Mouse (Mus musculus): ENCODE results near the gene Gm26992. TPM values are rescaled to one million over a fixed set of nuclear protein-coding genes. Genes with fewer than 3 reads are reported as not detected.

Gene Gm26992
- total RNA-seq, 2 experiments from 2014 or later: not detected

Other genes with a start within 250 kb of the Gm26992 start
- gene Nap1l2, start 235.4 kb upstream of the Gm26992 start, total RNA-seq (2014; fragmentation: Nextera tagmentation): not detected in 2 replicates
- 0.31 TPM in 1 of 2 replicates, not detected in the other for gene Nap1l2, start 235.4 kb upstream of the Gm26992 start, total RNA-seq (2017)
- not detected in 2 replicates for gene Cdx4, start 100.6 kb upstream of the Gm26992 start, total RNA-seq (2014; fragmentation: Nextera tagmentation)
- gene Cdx4, start 100.6 kb upstream of the Gm26992 start, total RNA-seq (2017): not detected in 2 replicates
- not detected in 2 replicates for gene Chic1, start 65.5 kb upstream of the Gm26992 start, total RNA-seq (2014; fragmentation: Nextera tagmentation)
- not detected in 2 replicates for gene Chic1, start 65.5 kb upstream of the Gm26992 start, total RNA-seq (2017)
- not detected in 2 replicates for gene Tsx, start 7.5 kb upstream of the Gm26992 start, total RNA-seq (2014; fragmentation: Nextera tagmentation)
- gene Tsx, start 7.5 kb upstream of the Gm26992 start, total RNA-seq (2017): not detected in 2 replicates
- gene Zcchc13, start 208.6 kb downstream of the Gm26992 start, total RNA-seq (2014; fragmentation: Nextera tagmentation): not detected in 2 replicates
- gene Zcchc13, start 208.6 kb downstream of the Gm26992 start, total RNA-seq (2017): not detected in 2 replicates